12 mouse cellular contexts compared by ENCODE assay signal in the genomic region with DNA sequence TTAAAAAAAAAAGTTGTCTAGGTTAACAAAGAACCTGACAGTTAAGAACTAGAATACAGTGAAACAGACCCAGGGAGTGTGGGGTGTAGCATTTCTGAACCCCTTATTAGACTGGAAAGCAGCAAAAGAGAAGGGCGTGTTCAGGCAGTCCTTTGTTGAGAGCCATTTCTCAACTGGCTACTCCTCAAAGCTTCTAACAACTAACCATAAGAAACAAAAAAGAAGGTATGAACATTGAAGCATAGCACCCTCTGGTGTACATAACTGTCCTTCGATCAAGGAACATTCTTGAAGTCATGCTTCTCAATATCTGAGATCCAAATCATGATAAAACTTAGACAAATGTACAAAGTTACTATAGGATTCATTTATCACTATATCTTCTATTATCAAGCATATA.
DNase-seq lines count a peak whose midpoint lies in the region; ATAC-seq and TF ChIP-seq lines count a peak whose summit lies in the region.
"Had no signal": no experiment of that assay in that cellular context is flagged by ENCODE, and none has a peak within 500 bp of the region (broad histone marks: within the 10 kb centered on the region; RNA-seq: fewer than 3 reads in every experiment).

No protein-coding gene starts in this region.

- H3K27ac ChIP-seq in embryonic facial prominence, embryonic 11.5 days (replicated peaks; ENCODE audit: low read depth, low read length), result no peak overlapping the region
- no peak overlapping the region for H3K27ac ChIP-seq in embryonic facial prominence, embryonic 10.5 days (replicated peaks)
- H3K27ac ChIP-seq in layer of hippocampus, adult 2 months, result peak overlapping the region; percentile 30; the same call in 1 of the 2 replicates
- H3K27ac ChIP-seq: embryonic facial prominence, embryonic 15.5 days; neural tube, embryonic 12.5 days had no signal

- H3K4me2 ChIP-seq in embryonic facial prominence, embryonic 11.5 days (ENCODE audit: low read depth, low read length), result no peak overlapping the region
- H3K4me2 ChIP-seq: embryonic facial prominence, embryonic 15.5 days; neural tube, embryonic 12.5 days had no signal

- no peaks in the 10 kb centered on the region for H3K4me1 ChIP-seq in embryonic facial prominence, embryonic 11.5 days (ENCODE audit: control insufficient read depth, insufficient read depth, low read length)
- no peaks in the 10 kb centered on the region for H3K4me1 ChIP-seq in embryonic facial prominence, embryonic 10.5 days
- H3K4me1 ChIP-seq: embryonic facial prominence, embryonic 15.5 days; neural tube, embryonic 12.5 days had no signal

- no peak overlapping the region for H3K9ac ChIP-seq in embryonic facial prominence, embryonic 11.5 days (replicated peaks; ENCODE audit: low read length)
- H3K9ac ChIP-seq: embryonic facial prominence, embryonic 15.5 days; neural tube, embryonic 12.5 days had no signal

- H3K4me3 ChIP-seq in embryonic facial prominence, embryonic 11.5 days (ENCODE audit: low read depth, low read length), result no peak overlapping the region
- H3K4me3 ChIP-seq in embryonic facial prominence, embryonic 10.5 days, result no peak overlapping the region
- no peak overlapping the region for H3K4me3 ChIP-seq in layer of hippocampus, adult 2 months
- H3K4me3 ChIP-seq: embryonic facial prominence, embryonic 15.5 days; neural tube, embryonic 12.5 days had no signal

- no peaks in the 10 kb centered on the region for H3K27me3 ChIP-seq in embryonic facial prominence, embryonic 11.5 days (ENCODE audit: control insufficient read depth, insufficient read depth, low read length)
- no peaks in the 10 kb centered on the region for H3K27me3 ChIP-seq in embryonic facial prominence, embryonic 10.5 days (replicated peaks; ENCODE audit: low read depth, poor library complexity, severe bottlenecking)
- H3K27me3 ChIP-seq: embryonic facial prominence, embryonic 15.5 days; neural tube, embryonic 12.5 days had no signal

- H3K9me3 ChIP-seq in embryonic facial prominence, embryonic 11.5 days (replicated peaks; ENCODE audit: control insufficient read depth, low read length), result no peaks in the 10 kb centered on the region
- no peaks in the 10 kb centered on the region for H3K9me3 ChIP-seq in embryonic facial prominence, embryonic 10.5 days
- H3K9me3 ChIP-seq: embryonic facial prominence, embryonic 15.5 days; neural tube, embryonic 12.5 days had no signal

- WGBS in embryonic facial prominence, embryonic 11.5 days, result 85% methylated on average over 2 of the region's 2 CpGs
- 86% methylated on average over 2 of the region's 2 CpGs for WGBS in embryonic facial prominence, embryonic 10.5 days

- ATAC-seq in embryonic facial prominence, embryonic 11.5 days (replicated peaks; ENCODE audit: insufficient number of reproducible peaks, low FRiP score, low TSS enrichment, low read depth), result no peak

- peak; percentile 15 for DNase-seq in embryonic facial prominence, embryonic 11.5 days (ENCODE audit: low spot score)
- DNase-seq in embryonic facial prominence, embryonic 10.5 days (ENCODE audit: low spot score), result no peak
- DNase-seq in layer of hippocampus, adult 2 months (ENCODE audit: low spot score in 2 of 2), result no peak
- DNase-seq in layer of hippocampus, adult 9-10 months (ENCODE audit: low spot score), result no peak
- DNase-seq in CD8-positive naive resting alpha-beta T cell, adult 2 months (ENCODE audit: low read depth in 2 of 2, low spot score in 2 of 2), result peak; percentile 10 to 48
- peak; percentile 34 for DNase-seq in lung, postnatal 25 days (ENCODE audit: low spot score)
- DNase-seq in cerebellum, postnatal 4 days (ENCODE audit: low spot score in 2 of 2), result no peak
- no peak for DNase-seq in ovary, adult 18-20 months (ENCODE audit: low spot score)
- DNase-seq: cerebellum, adult 8-10 months; kidney, adult 18-20 months had no signal

- peak; percentile 73 for TF ChIP-seq CTCF in layer of hippocampus, adult 2 months (conservative IDR thresholded peaks at IDR 0.05)

- no peaks in the 10 kb centered on the region for H3K36me3 ChIP-seq in embryonic facial prominence, embryonic 11.5 days (replicated peaks; ENCODE audit: control insufficient read depth, insufficient read depth, low read depth, low read length)
- no peaks in the 10 kb centered on the region for H3K36me3 ChIP-seq in embryonic facial prominence, embryonic 10.5 days (replicated peaks)
- H3K36me3 ChIP-seq: embryonic facial prominence, embryonic 15.5 days; neural tube, embryonic 12.5 days had no signal

Comparison
In these comparisons a context has a peak if more than half of its experiments do, and no peak if none do; other contexts are left out.
1. DNase-seq: peak in embryonic facial prominence, embryonic 11.5 days (single experiment), CD8-positive naive resting alpha-beta T cell, adult 2 months (2 of 2) and lung, postnatal 25 days (single experiment); none in embryonic facial prominence, embryonic 10.5 days (single experiment), layer of hippocampus, adult 2 months (0 of 2), layer of hippocampus, adult 9-10 months (single experiment), cerebellum, postnatal 4 days (0 of 2) and ovary, adult 18-20 months (single experiment).